Mouse (Mus musculus) MN1 (cell line): ENCODE results near the gene Tarbp1.
A peak's percentile ranks its signal among the peaks of the same experiment; 100 is the strongest.
"Not testable (repeated sequence)": the region's sequence is repeated elsewhere in the genome, so short reads cannot be mapped to it uniquely, and the experiment has no call there.

Experiments
- DNase-seq: peaks from one replicate; pipeline ENCODE4 v3.0.0-alpha.2; 2016; ENCODE audit warnings: low spot score

Gene Tarbp1

GRCm38 (mm10) chr8:126420834-126421233 is 54.0 kb downstream of the Tarbp1 start:
- peak; percentile 36 for DNase-seq

DNA sequence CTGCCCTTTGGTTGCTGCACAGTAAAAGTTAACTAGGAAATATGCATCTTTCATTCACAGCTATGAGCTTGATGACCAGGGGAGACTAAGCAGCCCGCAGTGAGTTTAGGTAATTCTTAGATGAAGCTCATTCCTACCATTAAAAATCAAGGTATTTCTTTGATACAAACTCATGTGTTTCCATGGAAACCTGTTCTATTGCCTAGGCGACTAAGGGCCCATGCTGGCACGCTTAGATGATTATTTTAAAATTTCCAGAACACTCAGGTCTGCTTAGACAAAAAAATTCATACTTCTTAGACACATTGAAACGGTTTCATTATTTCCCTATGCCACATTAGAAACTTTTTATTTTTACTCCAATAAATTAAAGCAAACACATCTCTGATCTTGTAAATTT is 69.8 kb downstream of the Tarbp1 start:
- DNase-seq = no peak

DNA sequence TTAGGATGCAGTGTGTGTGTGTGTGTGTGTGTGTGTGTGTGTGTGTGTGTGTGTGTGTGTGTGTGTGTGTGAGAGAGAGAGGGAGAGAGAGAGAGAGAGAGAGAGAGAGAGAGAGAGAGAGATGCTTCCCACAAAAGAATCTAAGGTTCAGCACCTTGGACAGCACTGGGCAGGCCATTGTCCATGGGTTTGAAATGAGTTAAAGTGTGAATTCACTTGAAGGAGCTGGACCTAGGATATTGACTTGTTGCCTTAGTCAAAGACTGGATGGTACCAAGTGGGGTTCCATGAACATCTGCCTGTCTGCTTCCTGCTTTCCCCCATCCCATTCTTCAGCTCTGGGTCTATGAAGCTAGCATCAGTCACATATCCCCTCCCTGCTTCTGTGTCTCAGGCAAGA is 70.3 kb downstream of the Tarbp1 start:
- not testable (repeated sequence) for DNase-seq

DNA sequence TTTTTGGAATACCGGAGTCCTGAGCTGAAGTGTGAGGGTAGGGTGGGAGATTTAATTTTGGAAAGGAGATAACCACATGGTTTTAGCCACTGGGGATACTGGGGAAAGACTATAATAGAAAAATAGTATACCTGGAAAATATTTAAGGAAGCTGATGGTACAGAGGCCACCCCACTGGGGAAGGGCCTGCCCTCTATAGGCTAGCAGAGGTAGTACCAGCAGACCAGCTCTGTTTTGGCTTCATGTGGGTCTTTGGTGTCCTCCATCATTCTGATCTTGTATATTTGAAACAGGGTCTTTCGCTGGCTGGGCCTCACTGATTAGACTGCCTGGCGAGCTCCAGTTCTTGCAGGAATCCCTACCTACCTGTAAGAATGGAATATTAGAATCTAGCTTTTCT is 76.5 kb downstream of the Tarbp1 start:
- DNase-seq = no peak

GRCm38 (mm10) chr8:126395917-126396316 is 78.9 kb downstream of the Tarbp1 start:
- DNase-seq = no peak

DNA sequence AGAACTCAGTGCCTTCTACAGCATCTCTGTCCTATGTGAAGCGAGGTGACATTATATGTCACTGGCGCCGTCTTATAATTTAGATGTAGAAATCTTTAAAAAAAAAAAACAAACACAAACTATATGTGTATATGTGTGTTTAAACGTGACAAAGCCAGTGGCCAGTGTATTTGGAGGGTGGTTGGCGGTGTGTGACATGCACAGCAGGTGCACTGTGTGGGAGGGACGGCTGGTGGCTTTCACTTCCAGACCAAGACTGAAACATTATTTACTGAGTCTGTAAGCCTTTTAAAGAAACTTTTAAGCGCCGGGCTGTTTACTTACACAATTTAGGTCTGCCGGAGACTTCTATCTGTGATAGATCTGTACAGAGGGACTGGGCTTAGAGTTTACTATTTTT is 79.5 kb downstream of the Tarbp1 start:
- no peak for DNase-seq

DNA sequence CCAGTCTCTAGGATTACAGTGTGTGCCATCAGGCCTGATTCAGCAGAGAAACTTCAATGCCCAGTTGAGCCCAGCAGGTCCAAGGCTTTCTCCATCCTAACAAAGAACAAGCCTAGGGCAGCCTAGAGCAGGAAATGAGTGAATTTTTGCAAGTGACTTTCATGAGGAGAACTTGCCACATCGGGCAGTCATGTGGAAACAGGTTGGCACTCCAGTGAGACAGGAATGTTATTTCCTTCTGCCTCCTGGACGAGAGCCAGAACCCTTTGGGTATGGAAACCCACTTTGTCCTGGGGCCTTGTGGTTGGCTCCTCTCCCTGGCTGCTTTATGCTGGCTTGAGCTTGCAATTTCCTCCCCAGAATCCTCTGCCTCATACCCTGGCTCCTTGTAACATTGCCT is 83.3 kb downstream of the Tarbp1 start:
- DNase-seq = no peak

DNA sequence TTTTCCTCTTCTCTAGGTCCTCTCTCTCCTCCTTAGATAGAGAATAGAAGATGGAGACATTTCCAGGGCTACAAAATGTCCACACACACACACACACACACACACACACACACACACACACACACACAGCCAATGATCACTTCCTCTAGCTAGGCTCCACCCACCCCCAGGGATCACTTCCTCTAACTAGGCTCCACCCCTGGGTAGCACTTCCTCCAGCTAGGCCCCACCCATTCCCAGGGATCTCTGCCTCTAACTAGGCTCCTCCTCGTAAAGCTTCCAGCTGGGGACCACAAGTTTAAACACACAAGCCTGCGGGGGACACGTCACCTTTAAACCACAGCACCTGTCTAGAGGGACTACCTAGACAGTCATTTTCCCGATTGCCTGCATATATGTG is 87.3 kb downstream of the Tarbp1 start:
- DNase-seq = no peak

DNA sequence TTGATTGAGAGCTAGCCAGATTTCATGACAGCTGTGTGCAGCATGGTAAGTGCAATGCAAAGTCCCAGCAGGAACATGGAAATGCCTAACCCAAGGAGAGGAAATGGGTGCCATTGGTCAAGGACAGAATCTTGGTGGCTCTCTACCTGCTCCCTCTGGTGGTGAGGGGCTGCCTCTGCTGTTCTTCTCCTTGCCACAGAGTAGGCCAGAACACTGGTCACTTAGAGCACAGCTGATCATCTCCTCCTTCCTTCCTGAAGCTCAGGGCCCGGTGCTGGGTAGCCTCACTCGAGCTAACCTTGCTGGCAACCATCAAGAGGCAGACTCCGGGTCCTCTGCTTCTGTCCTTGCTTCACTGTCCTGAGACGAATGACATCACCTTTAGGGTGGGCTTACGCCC is 92.1 kb downstream of the Tarbp1 start:
- DNase-seq = peak; percentile 45

GRCm38 (mm10) chr8:126382216-126382615 is 92.6 kb downstream of the Tarbp1 start:
- DNase-seq = no peak

DNA sequence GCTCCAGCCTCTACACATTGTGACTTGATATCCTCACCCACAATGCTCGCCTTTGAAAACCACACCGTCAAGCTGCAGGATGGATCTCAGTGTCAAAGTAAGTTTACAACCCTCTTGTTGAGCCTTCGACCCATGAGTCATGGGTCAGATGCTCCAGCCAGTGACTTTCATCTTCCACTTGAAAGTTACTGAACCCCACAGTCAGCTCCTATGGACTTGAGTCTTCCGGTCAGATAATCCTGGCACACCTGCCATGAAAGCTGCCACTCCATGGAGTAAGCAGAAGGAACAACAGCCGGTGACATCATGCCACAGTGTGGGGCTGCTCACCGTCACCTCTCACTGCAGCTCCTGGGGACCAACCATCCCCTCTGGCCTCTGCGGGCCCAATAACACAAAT is 93.6 kb downstream of the Tarbp1 start:
- DNase-seq = no peak

- no peak for DNase-seq
Observed at GRCm38 (mm10) chr8:126380141-126380540, 94.7 kb downstream of the Tarbp1 start.

DNA sequence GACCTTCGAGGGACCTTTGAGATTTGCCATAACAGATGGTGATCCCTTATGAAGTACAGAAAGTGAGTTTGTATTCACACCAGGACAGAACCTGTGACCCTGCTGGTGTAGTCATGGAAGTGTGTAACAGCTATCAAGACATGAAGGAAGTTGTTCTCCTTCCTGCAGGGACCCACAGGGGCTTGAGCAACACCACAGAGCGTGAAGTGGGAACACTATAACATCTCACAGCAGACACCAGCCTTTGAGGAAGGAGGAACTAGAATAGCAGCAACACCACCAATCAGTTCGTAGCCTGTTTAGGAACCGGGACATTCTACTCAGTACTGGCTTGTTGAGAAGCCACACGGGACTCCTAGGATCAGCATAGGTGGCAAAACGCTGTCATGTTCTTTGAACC is 95.3 kb downstream of the Tarbp1 start:
- DNase-seq = no peak
